Mouse (Mus musculus) lung, postnatal 0 days (tissue): ENCODE measurements around the gene Abca7. TPM values are rescaled to one million over a fixed set of nuclear protein-coding genes. Genes with fewer than 3 reads are reported as not detected.

Experiments used
- ATAC-seq: fragments of 200-750 bp; cut with Nextera tagmentation; 2 replicates; pipeline ENCODE4 v1.8.0; 2017; ENCODE audit warnings: moderate library complexity
- DNase-seq: peaks from one replicate; pipeline ENCODE4 v3.0.0-alpha.2; 2016; ENCODE audit warnings: low spot score
- H3K27ac ChIP-seq: fragments of 300-500 bp; sonication (generic); 2 replicates; pipeline ENCODE4 v1.5.1; 2014; ENCODE audit warnings: antibody characterized with exemption, mild to moderate bottlenecking, low read length, mixed read lengths
- H3K27me3 ChIP-seq: fragments of 300-500 bp; sonication (generic); replicated peaks from 2 replicates; pipeline ENCODE4 v1.6.1; 2014; ENCODE audit warnings: low read length, mixed read lengths; ENCODE audit not compliant: insufficient read depth
- H3K36me3 ChIP-seq: fragments of 300-500 bp; sonication (generic); 2 replicates; pipeline ENCODE4 v1.6.1; 2014; ENCODE audit warnings: low read length, mixed read lengths; ENCODE audit not compliant: insufficient read depth
- H3K4me1 ChIP-seq: fragments of 300-500 bp; sonication (generic); 2 replicates; pipeline ENCODE4 v1.6.1; 2014; ENCODE audit warnings: antibody characterized with exemption, low read depth, low read length, mixed read lengths; ENCODE audit not compliant: insufficient read depth
- H3K4me2 ChIP-seq: fragments of 300-500 bp; sonication (generic); replicated peaks from 2 replicates; pipeline ENCODE4 v1.6.1; 2014; ENCODE audit warnings: low read depth, mild to moderate bottlenecking, low read length, moderate library complexity, mixed read lengths
- H3K4me3 ChIP-seq: fragments of 300-500 bp; sonication (generic); 2 replicates; pipeline ENCODE4 v1.5.1; 2014; ENCODE audit warnings: low read depth, low read length
- H3K9ac ChIP-seq: fragments of 300-500 bp; sonication (generic); replicated peaks from 2 replicates; pipeline ENCODE4 v1.6.1; 2014; ENCODE audit warnings: low read depth, mild to moderate bottlenecking
- H3K9me3 ChIP-seq: fragments of 300-500 bp; sonication (generic); 2 replicates; pipeline ENCODE4 v1.6.1; 2016; ENCODE audit warnings: low read length, mixed read lengths
- CTCF ChIP-seq: IDR thresholded peaks from 2 replicates; pipeline ENCODE4 v1.5.1; 2016; ENCODE audit warnings: antibody characterized with exemption, mild to moderate bottlenecking
- EP300 ChIP-seq: IDR thresholded peaks from 2 replicates; pipeline ENCODE4 v1.6.1; 2016; ENCODE audit warnings: antibody characterized with exemption, mild to moderate bottlenecking, control low read depth
- WGBS: fragments of 180-500 bp; shearing (Covaris S2); extraction: QIAGEN DNeasy Blood & Tissue Kit; methylation state at CpG from one replicate; pipeline ENCODE4 v1.1.7; 2014; 5-methylcytosine and 5-hydroxymethylcytosine counted together
- polyA plus RNA-seq: library from polyadenylated mRNA; unstranded; fragments of >200 nt; fragmentation: Nextera tagmentation; extraction: Ambion mirVana; gene quantifications from 2 replicates; pipeline ENCODE4 v1.2.1, GENCODE M21; 2015

Abca7 gene
- polyA plus RNA-seq, 1 experiment from 2014 or later = 5.5 TPM

- no peaks in the 10 kb centered on the region for H3K27me3 ChIP-seq
- TF ChIP-seq CTCF = no peak
- no peak for TF ChIP-seq EP300
- H3K27ac ChIP-seq = no peak overlapping the region
- no peaks in the 10 kb centered on the region for H3K36me3 ChIP-seq
- no peak overlapping the region for H3K9ac ChIP-seq
- no peak overlapping the region for H3K4me3 ChIP-seq
- H3K9me3 ChIP-seq = no peaks in the 10 kb centered on the region
- peaks cover 16% of the 10 kb centered on the region for H3K4me1 ChIP-seq
- DNase-seq (no peak), ATAC-seq (no peak)
- 65% methylated on average over 12 of the region's 13 CpGs for WGBS
- H3K4me2 ChIP-seq = no peak overlapping the region
Observed at GRCm38 (mm10) chr10:80021320-80021641, 25.0 kb downstream of the Abca7 start.

DNA sequence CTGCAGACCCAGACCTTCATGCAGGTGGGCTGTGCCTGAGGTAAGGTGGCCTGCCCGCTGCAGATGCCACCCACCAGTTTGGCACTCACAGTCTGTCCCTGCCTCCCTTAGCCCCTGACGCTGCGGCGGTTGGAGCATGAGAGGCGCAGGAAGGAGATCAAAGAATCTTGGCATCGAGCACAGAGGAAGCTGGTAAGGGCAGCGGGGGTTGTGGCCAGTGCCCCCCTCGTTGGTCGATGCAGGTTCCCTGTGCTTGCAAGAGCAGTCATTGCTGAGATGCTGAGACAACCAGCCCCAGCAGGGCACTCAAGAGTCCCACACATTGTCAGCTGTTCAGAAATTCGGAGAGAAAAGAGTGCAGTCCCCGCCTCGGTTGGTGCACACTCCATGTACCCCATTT lies 25.9 kb downstream of the Abca7 start:
- 82% methylated on average over 12 of the region's 12 CpGs for WGBS
- H3K36me3 ChIP-seq = no peaks in the 10 kb centered on the region
- no peaks in the 10 kb centered on the region for H3K9me3 ChIP-seq
- H3K9ac ChIP-seq = no peak overlapping the region
- no peak overlapping the region for H3K27ac ChIP-seq
- TF ChIP-seq EP300 (no peak), CTCF (no peak)
- DNase-seq (no peak), ATAC-seq (no peak)
- peaks cover 16% of the 10 kb centered on the region for H3K4me1 ChIP-seq
- H3K27me3 ChIP-seq = no peaks in the 10 kb centered on the region
- H3K4me2 ChIP-seq = no peak overlapping the region
- no peak overlapping the region for H3K4me3 ChIP-seq

DNA sequence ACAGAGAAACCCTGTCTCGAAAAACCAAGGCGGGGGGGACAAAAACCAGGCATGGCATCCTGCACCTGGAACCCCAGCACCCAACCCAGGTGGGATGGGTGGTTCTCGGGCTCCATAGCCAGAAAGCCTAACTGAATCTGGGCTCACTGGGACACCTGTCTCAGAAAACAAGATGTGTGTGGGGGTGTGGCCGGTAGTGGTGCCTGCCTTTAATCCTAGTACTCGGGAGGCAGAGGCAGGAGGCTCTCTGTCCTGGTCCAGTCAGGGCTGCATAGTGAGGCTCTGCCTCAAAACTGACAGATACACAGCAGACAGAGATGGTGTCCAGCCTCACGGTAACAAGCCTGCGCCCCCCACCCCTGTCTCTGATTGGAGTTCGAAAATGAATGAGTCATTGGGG lies 26.5 kb downstream of the Abca7 start:
- no peaks in the 10 kb centered on the region for H3K27me3 ChIP-seq
- WGBS = 95% methylated on average over 8 of the region's 8 CpGs
- peaks cover 10% of the 10 kb centered on the region; the same call in 1 of the 2 replicates for H3K4me1 ChIP-seq
- H3K9ac ChIP-seq = no peak overlapping the region
- H3K4me2 ChIP-seq = no peak overlapping the region
- DNase-seq = no peak
- no peak overlapping the region for H3K4me3 ChIP-seq
- no peak for ATAC-seq
- no peak overlapping the region for H3K27ac ChIP-seq
- no peaks in the 10 kb centered on the region for H3K9me3 ChIP-seq
- TF ChIP-seq EP300 (no peak), CTCF (no peak)
- H3K36me3 ChIP-seq = no peaks in the 10 kb centered on the region

DNA sequence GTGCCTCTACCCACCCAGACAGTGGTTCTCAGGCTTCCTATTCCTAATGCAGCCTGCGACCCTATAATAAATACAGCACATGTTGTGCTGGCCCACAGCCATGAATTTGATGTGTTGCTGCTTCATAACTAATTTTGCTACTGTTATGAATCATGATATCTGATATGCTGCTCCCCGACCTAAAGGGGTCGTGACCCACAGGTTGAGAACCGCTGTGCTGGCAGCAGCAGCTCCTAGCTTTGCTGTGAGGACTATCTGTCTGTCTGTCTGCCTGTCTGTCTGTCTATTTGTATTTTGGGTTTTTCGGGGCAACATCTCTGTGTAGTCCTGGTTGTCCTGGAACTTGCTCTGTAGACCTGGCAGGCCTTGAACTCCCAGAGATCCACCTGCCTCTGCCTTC lies 27.5 kb downstream of the Abca7 start:
- H3K27me3 ChIP-seq = no peaks in the 10 kb centered on the region
- WGBS = 64% methylated on average over 5 of the region's 5 CpGs
- H3K36me3 ChIP-seq = no peaks in the 10 kb centered on the region
- H3K9me3 ChIP-seq = no peaks in the 10 kb centered on the region
- peaks cover 10% of the 10 kb centered on the region; the same call in 1 of the 2 replicates for H3K4me1 ChIP-seq
- no peak overlapping the region for H3K27ac ChIP-seq
- H3K4me3 ChIP-seq = no peak overlapping the region
- no peak for DNase-seq
- ATAC-seq = no peak
- TF ChIP-seq CTCF (no peak), EP300 (no peak)
- no peak overlapping the region for H3K4me2 ChIP-seq
- H3K9ac ChIP-seq = no peak overlapping the region

GRCm38 (mm10) chr10:80024229-80025043 lies 28.1 kb downstream of the Abca7 start:
- Histone ChIP-seq H3K36me3 (no peaks in the 10 kb centered on the region), H3K27me3 (no peaks in the 10 kb centered on the region), H3K4me1 (peaks cover 7% of the 10 kb centered on the region; the same call in 1 of the 2 replicates), H3K4me3 (no peak overlapping the region), H3K4me2 (no peak overlapping the region), H3K27ac (0 out of 2 replicates have a peak overlapping the region, but pooled peaks have one; percentile 43), H3K9me3 (no peaks in the 10 kb centered on the region), H3K9ac (no peak overlapping the region)
- ATAC-seq = no peak
- WGBS = 79% methylated on average over 15 of the region's 15 CpGs
- DNase-seq = peak; percentile 16
- TF ChIP-seq CTCF = no peak
- no peak for TF ChIP-seq EP300

DNA sequence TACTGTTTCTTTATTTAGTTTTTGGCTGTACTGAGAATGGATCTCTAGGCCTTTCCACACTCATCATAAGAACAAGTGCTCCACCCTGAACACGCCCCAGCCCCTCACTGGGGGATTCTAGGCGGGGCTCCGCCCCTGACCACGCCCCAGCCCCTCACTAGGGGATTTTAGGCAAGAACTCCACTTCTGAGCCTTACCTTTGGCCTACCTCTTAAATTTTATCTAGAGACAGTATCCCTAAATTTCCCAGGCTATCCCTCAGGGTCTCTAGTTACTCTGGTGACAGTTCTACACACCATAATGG lies 28.7 kb downstream of the Abca7 start:
- DNase-seq (no peak), ATAC-seq (no peak)
- 67% methylated on average over 4 of the region's 4 CpGs for WGBS
- TF ChIP-seq EP300 = no peak
- no peak for TF ChIP-seq CTCF
- Histone ChIP-seq H3K27me3 (no peaks in the 10 kb centered on the region), H3K4me1 (peaks cover under 1% of the 10 kb centered on the region; the same call in 1 of the 2 replicates), H3K9me3 (no peaks in the 10 kb centered on the region), H3K9ac (no peak overlapping the region), H3K36me3 (no peaks in the 10 kb centered on the region), H3K27ac (0 out of 2 replicates have a peak overlapping the region, but pooled peaks have one; percentile 20), H3K4me2 (no peak overlapping the region), H3K4me3 (no peak overlapping the region)
